Mouse (Mus musculus): ENCODE results near the gene Arr3.

- TF ChIP-seq CTCF (IDR thresholded peaks at IDR 0.05; ENCODE audit: borderline replicate concordance, extremely low read depth, insufficient read depth, insufficient read length) (no peak), POLR2A (IDR thresholded peaks at IDR 0.05; ENCODE audit: borderline replicate concordance, extremely low read depth, insufficient read depth, insufficient read length, poor library complexity, severe bottlenecking) (no peak)
These were observed 16.1 kb downstream of the Arr3 start for GRCm38 (mm10) chrX:100621366-100621765.

Measured in brain, embryonic 14.5 days (tissue).